Mouse (Mus musculus): Measurements from ENCODE around the gene Pkd1l1.

- TF ChIP-seq EP300 (IDR thresholded peaks at IDR 0.05; ENCODE audit: low read depth) (no peak), CTCF (IDR thresholded peaks at IDR 0.05; ENCODE audit: low read depth) (no peak)
Observed at GRCm38 (mm10) chr11:8781308-8782140, 191.5 kb downstream of the Pkd1l1 start.
